Mouse (Mus musculus): ENCODE measurements around the gene Itgb1bp1. TPM values are rescaled to one million over a fixed set of nuclear protein-coding genes. Genes with fewer than 3 reads are reported as not detected.

Gene Itgb1bp1
- polyA plus RNA-seq, 1 experiment from 2014 or later = 48.8 TPM

DNA sequence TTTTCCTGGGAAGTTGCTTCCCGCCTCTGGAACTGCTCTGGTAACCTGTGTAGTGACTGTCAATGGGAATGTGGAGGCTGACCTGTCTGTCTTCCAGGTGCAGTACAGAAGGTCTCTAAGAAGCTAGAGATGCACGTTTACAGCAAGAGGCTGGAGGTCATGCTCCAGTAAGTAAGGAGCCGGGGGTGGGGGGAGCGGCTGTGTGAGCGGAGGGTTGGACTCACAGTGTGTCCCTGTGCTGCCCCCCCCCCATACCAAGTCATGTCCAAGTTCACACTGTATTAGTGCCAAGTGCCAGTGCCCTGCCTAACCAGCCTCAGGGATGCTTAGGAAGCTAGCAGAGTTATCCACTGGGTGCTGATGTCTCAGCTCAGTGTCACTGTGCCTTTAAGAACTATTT is 26.1 kb upstream of the Itgb1bp1 start:
- Histone ChIP-seq H3K4me3 (ENCODE audit: low read depth, low read length) (no peak overlapping the region), H3K27me3 (ENCODE audit: control insufficient read depth, insufficient read depth, low read length) (no peaks in the 10 kb centered on the region), H3K4me2 (ENCODE audit: low read depth) (no peak overlapping the region), H3K9me3 (ENCODE audit: control insufficient read depth, low read length) (no peaks in the 10 kb centered on the region), H3K36me3 (ENCODE audit: control insufficient read depth, insufficient read depth, low read length) (peaks cover 13% of the 10 kb centered on the region), H3K4me1 (ENCODE audit: control insufficient read depth, insufficient read depth, low read length) (0 out of 2 replicates have a peak, but pooled peaks cover 4% of the 10 kb centered on the region), H3K9ac (ENCODE audit: low read length) (no peak overlapping the region), H3K27ac (ENCODE audit: low read depth, low read length) (no peak overlapping the region)
- DNase-seq (ENCODE audit: low spot score) (no peak), ATAC-seq (ENCODE audit: insufficient read depth, low FRiP score, low TSS enrichment) (no peak)
- 93% methylated on average over 5 of the region's 5 CpGs for WGBS

DNA sequence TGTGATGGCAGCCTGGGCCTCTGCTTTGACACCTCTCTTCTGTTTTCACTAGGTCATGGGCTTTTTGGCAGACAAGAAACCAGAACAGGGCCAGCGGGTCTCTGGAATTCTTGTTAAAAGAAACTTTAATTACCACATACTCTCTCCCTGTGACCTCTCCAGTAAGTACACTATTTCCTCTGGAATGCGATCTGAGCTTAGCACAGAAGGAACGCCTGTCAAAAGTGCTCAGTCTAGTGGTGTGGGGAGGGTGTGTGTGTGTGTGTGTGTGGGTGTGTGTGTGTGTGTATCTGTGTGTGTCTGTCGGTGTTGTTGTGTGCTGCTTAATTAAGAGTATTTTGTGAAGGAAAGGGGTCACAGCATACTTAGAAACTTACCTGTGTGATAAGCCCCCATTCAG is 20.6 kb upstream of the Itgb1bp1 start:
- no peaks in the 10 kb centered on the region for H3K27me3 ChIP-seq (ENCODE audit: control insufficient read depth, insufficient read depth, low read length)
- H3K9me3 ChIP-seq (ENCODE audit: control insufficient read depth, low read length) = no peaks in the 10 kb centered on the region
- DNase-seq (ENCODE audit: low spot score) = no peak
- no peak overlapping the region for H3K27ac ChIP-seq (ENCODE audit: low read depth, low read length)
- WGBS = 87% methylated on average over 4 of the region's 4 CpGs
- H3K4me3 ChIP-seq (ENCODE audit: low read depth, low read length) = no peak overlapping the region
- no peak for ATAC-seq (ENCODE audit: insufficient read depth, low FRiP score, low TSS enrichment)
- H3K9ac ChIP-seq (ENCODE audit: low read length) = no peak overlapping the region
- H3K4me1 ChIP-seq (ENCODE audit: control insufficient read depth, insufficient read depth, low read length) = no peaks in the 10 kb centered on the region
- H3K4me2 ChIP-seq (ENCODE audit: low read depth) = no peak overlapping the region
- H3K36me3 ChIP-seq (ENCODE audit: control insufficient read depth, insufficient read depth, low read length) = peaks cover 28% of the 10 kb centered on the region

DNA sequence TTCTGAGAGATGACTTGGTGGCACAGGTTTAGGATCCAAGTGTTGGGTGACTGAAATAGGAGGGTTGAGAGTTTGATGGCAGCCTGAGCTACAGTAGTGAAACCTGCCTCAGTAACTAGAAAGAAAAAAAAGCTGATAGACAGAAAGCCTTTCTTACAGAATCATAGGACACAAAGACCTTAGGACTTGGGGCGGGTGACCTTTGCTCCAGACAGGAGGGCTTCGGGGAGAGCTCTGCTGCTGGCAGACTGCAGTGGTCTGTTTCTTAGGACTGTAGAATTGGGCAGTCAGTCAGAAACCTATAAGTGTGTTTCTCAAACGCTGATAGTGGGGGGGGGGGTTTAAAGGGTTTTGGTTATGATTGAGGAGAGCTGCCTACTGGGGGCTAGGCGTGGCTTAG is 19.7 kb upstream of the Itgb1bp1 start:
- Histone ChIP-seq H3K4me2 (ENCODE audit: low read depth) (no peak overlapping the region), H3K4me1 (ENCODE audit: control insufficient read depth, insufficient read depth, low read length) (no peaks in the 10 kb centered on the region), H3K4me3 (ENCODE audit: low read depth, low read length) (no peak overlapping the region), H3K9me3 (ENCODE audit: control insufficient read depth, low read length) (no peaks in the 10 kb centered on the region), H3K9ac (ENCODE audit: low read length) (no peak overlapping the region), H3K27ac (ENCODE audit: low read depth, low read length) (no peak overlapping the region), H3K27me3 (ENCODE audit: control insufficient read depth, insufficient read depth, low read length) (no peaks in the 10 kb centered on the region), H3K36me3 (ENCODE audit: control insufficient read depth, insufficient read depth, low read length) (peaks cover 30% of the 10 kb centered on the region)
- DNase-seq (ENCODE audit: low spot score) (no peak), ATAC-seq (ENCODE audit: insufficient read depth, low FRiP score, low TSS enrichment) (no peak)
- WGBS = 92% methylated on average over 4 of the region's 4 CpGs

DNA sequence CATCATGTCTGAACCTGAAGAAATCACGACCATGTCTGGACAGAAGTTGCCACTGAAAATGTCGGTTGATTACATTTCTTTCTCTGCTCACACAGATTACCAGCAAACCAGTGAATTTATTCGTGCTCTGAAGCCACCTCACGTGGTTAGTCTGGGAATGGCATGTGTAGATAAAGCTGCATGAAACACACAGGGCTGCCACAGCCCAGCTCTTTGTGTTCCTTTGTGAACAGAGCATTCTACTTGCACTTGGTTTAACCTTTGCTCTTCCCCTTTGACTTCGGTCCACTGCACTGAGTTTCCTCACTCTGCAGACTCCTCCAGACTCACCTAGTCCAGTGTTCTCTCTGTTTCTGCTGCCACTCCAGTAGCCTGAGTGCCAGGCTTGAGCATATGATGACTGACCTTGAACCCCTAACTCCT is 16.3 kb upstream of the Itgb1bp1 start:
- Histone ChIP-seq H3K27me3 (ENCODE audit: control insufficient read depth, insufficient read depth, low read length) (no peaks in the 10 kb centered on the region), H3K36me3 (ENCODE audit: control insufficient read depth, insufficient read depth, low read length) (peaks cover 33% of the 10 kb centered on the region), H3K4me1 (ENCODE audit: control insufficient read depth, insufficient read depth, low read length) (no peaks in the 10 kb centered on the region), H3K9ac (ENCODE audit: low read length) (no peak overlapping the region), H3K27ac (ENCODE audit: low read depth, low read length) (no peak overlapping the region), H3K9me3 (ENCODE audit: control insufficient read depth, low read length) (no peaks in the 10 kb centered on the region), H3K4me2 (ENCODE audit: low read depth) (no peak overlapping the region), H3K4me3 (ENCODE audit: low read depth, low read length) (no peak overlapping the region)
- DNase-seq (ENCODE audit: low spot score) (no peak), ATAC-seq (ENCODE audit: insufficient read depth, low FRiP score, low TSS enrichment) (no peak)
- 89% methylated on average over 5 of the region's 5 CpGs for WGBS

DNA sequence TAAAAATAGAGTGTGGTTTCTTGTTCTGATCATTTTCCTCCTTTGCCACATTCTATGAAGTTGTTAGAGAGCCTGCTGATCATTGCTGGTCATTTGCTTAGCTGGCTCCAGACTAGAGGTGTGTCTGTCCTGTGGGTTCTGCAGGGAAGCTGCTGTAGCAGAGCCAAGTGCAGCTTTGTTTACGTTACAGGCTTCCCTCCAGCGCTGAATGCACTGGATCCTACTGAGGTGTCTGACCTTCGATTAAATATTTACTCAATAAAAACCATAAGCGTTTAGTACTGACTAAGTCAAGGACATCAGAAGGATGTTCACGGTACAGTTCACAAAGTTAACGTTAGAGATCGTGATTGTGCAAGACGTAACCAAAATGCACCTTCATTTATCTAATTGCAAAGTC is 15.8 kb upstream of the Itgb1bp1 start:
- no peak overlapping the region for H3K4me3 ChIP-seq (ENCODE audit: low read depth, low read length)
- peaks cover 33% of the 10 kb centered on the region for H3K36me3 ChIP-seq (ENCODE audit: control insufficient read depth, insufficient read depth, low read length)
- H3K27me3 ChIP-seq (ENCODE audit: control insufficient read depth, insufficient read depth, low read length) = no peaks in the 10 kb centered on the region
- no peak overlapping the region for H3K4me2 ChIP-seq (ENCODE audit: low read depth)
- H3K9ac ChIP-seq (ENCODE audit: low read length) = no peak overlapping the region
- no peak overlapping the region for H3K27ac ChIP-seq (ENCODE audit: low read depth, low read length)
- H3K4me1 ChIP-seq (ENCODE audit: control insufficient read depth, insufficient read depth, low read length) = no peaks in the 10 kb centered on the region
- no peak for ATAC-seq (ENCODE audit: insufficient read depth, low FRiP score, low TSS enrichment)
- no peaks in the 10 kb centered on the region for H3K9me3 ChIP-seq (ENCODE audit: control insufficient read depth, low read length)
- 91% methylated on average over 8 of the region's 8 CpGs for WGBS
- no peak for DNase-seq (ENCODE audit: low spot score)

DNA sequence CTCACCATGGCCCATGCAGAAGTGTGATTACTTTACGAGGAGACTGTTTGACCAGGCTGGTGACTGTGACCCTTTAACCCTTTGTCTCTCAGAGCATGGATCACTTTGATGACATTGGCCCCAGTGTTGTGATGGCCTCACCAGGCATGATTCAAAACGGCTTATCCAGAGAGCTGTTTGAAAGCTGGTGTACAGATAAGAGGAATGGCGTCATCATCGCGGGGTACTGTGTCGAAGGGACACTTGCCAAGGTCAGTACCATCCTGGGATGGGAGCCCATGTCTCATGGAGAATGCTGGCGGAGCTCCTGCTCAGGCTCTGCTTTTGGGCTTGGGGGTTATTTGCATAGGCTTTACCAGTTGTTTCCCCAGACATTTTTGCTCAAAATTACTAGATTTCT is 15.2 kb upstream of the Itgb1bp1 start:
- peaks cover 31% of the 10 kb centered on the region for H3K36me3 ChIP-seq (ENCODE audit: control insufficient read depth, insufficient read depth, low read length)
- H3K9ac ChIP-seq (ENCODE audit: low read length) = no peak overlapping the region
- H3K4me3 ChIP-seq (ENCODE audit: low read depth, low read length) = no peak overlapping the region
- H3K27ac ChIP-seq (ENCODE audit: low read depth, low read length) = no peak overlapping the region
- no peaks in the 10 kb centered on the region for H3K4me1 ChIP-seq (ENCODE audit: control insufficient read depth, insufficient read depth, low read length)
- 87% methylated on average over 7 of the region's 7 CpGs for WGBS
- no peak for DNase-seq (ENCODE audit: low spot score)
- H3K9me3 ChIP-seq (ENCODE audit: control insufficient read depth, low read length) = no peaks in the 10 kb centered on the region
- H3K27me3 ChIP-seq (ENCODE audit: control insufficient read depth, insufficient read depth, low read length) = no peaks in the 10 kb centered on the region
- H3K4me2 ChIP-seq (ENCODE audit: low read depth) = no peak overlapping the region
- no peak for ATAC-seq (ENCODE audit: insufficient read depth, low FRiP score, low TSS enrichment)

DNA sequence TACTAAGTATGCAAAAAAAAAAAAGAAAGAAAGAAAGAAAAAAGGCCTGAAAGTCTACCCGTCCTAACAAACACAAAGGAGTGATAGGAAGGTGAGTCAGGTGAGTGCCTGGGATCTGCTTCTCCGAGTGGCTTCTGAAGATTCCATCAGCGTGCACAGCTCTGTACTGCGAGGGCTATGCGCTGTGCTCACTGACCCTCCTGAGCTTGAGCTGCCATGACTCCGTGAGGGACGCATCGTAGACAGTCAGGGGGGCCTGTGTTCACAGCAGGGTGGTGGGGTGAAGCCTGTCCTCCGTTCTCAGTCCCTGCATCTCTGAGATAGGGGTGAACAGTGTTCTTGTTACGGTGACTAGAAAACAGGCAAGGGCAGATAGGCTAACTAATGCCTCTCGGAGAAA is 12.8 kb upstream of the Itgb1bp1 start:
- no peak for ATAC-seq (ENCODE audit: insufficient read depth, low FRiP score, low TSS enrichment)
- no peak for DNase-seq (ENCODE audit: low spot score)
- 91% methylated on average over 11 of the region's 11 CpGs for WGBS
- H3K9me3 ChIP-seq (ENCODE audit: control insufficient read depth, low read length) = no peaks in the 10 kb centered on the region
- no peak overlapping the region for H3K27ac ChIP-seq (ENCODE audit: low read depth, low read length)
- no peak overlapping the region for H3K4me3 ChIP-seq (ENCODE audit: low read depth, low read length)
- no peaks in the 10 kb centered on the region for H3K4me1 ChIP-seq (ENCODE audit: control insufficient read depth, insufficient read depth, low read length)
- H3K36me3 ChIP-seq (ENCODE audit: control insufficient read depth, insufficient read depth, low read length) = peaks cover 36% of the 10 kb centered on the region
- H3K27me3 ChIP-seq (ENCODE audit: control insufficient read depth, insufficient read depth, low read length) = no peaks in the 10 kb centered on the region
- no peak overlapping the region for H3K9ac ChIP-seq (ENCODE audit: low read length)
- H3K4me2 ChIP-seq (ENCODE audit: low read depth) = no peak overlapping the region

DNA sequence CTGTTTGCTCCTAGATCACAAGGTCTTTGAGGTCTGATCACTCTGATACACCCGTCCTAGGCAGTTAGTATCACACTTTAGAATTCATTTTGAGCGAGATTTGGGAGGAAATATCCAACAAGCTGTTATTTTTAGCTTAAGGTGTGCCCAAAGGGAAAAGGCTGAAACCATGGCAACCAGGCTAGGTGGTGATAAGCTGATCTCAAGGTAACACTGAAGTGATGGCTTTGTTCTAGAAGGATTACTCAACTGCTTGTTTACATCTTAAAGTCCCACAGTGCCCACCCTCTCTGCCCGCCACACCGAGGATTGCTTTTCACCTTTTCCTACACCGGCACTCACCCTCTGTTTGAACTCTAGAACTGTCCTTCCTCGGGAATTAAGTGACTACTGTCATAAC is 3.6 kb upstream of the Itgb1bp1 start:
- H3K36me3 ChIP-seq (ENCODE audit: control insufficient read depth, insufficient read depth, low read length) = peaks cover 9% of the 10 kb centered on the region
- DNase-seq (ENCODE audit: low spot score) (no peak), ATAC-seq (ENCODE audit: insufficient read depth, low FRiP score, low TSS enrichment) (no peak)
- no peaks in the 10 kb centered on the region for H3K27me3 ChIP-seq (ENCODE audit: control insufficient read depth, insufficient read depth, low read length)
- H3K4me2 ChIP-seq (ENCODE audit: low read depth) = no peak overlapping the region
- WGBS = 92% methylated on average over 6 of the region's 6 CpGs
- H3K4me1 ChIP-seq (ENCODE audit: control insufficient read depth, insufficient read depth, low read length) = no peaks in the 10 kb centered on the region
- no peak overlapping the region for H3K27ac ChIP-seq (ENCODE audit: low read depth, low read length)
- H3K4me3 ChIP-seq (ENCODE audit: low read depth, low read length) = no peak overlapping the region
- H3K9me3 ChIP-seq (ENCODE audit: control insufficient read depth, low read length) = no peaks in the 10 kb centered on the region
- no peak overlapping the region for H3K9ac ChIP-seq (ENCODE audit: low read length)

DNA sequence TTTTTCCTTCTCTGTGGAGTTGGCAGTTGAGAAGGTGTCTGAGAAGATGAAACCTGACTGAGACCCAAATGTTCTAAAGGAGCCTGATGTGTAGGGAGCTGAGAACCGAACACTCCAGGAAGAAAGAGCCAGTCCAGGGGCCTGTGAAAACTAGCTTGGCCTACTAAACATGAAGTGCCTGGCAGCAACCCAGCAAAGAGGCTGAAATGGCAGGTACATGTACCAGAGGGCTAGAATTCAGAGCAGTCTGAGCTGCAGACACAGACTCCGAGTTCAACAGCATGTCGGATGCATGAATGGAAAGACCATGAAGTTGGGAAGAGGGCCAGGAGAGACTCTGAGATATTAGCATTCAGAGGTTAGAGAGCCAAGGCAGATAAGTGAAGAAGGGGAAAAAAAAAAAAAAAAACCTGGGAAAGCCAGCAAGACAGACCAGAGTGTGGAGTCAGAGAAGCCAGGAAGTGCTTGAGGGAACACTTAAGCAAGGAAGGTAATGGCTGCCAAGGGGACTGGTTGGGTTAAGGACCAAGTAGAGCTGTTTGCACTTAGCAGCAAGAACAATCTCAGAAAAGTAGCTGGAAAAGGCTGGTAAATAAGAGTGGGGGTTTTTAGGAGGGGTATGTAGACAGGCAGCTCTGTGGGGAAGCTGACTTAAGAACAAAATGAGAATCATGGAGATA is 2.8 kb upstream of the Itgb1bp1 start:
- WGBS = 90% methylated on average over 3 of the region's 3 CpGs
- Histone ChIP-seq H3K36me3 (ENCODE audit: control insufficient read depth, insufficient read depth, low read length) (peaks cover 2% of the 10 kb centered on the region), H3K4me3 (ENCODE audit: low read depth, low read length) (no peak overlapping the region), H3K4me1 (ENCODE audit: control insufficient read depth, insufficient read depth, low read length) (no peaks in the 10 kb centered on the region), H3K4me2 (ENCODE audit: low read depth) (no peak overlapping the region), H3K9me3 (ENCODE audit: control insufficient read depth, low read length) (no peaks in the 10 kb centered on the region), H3K27me3 (ENCODE audit: control insufficient read depth, insufficient read depth, low read length) (no peaks in the 10 kb centered on the region), H3K27ac (ENCODE audit: low read depth, low read length) (no peak overlapping the region), H3K9ac (ENCODE audit: low read length) (no peak overlapping the region)
- DNase-seq (ENCODE audit: low spot score) = no peak
- no peak for ATAC-seq (ENCODE audit: insufficient read depth, low FRiP score, low TSS enrichment)
